Mouse (Mus musculus) C2C12 (cell line): Measurements from ENCODE around the gene Galnt7.

Experiments used
- CTCF ChIP-seq: IDR thresholded peaks from one replicate; pipeline ENCODE4 v1.5.1; 2011; ENCODE audit not compliant: control insufficient read depth, insufficient read depth, insufficient read length
- MAX ChIP-seq: IDR thresholded peaks from one replicate; pipeline ENCODE4 v1.6.1; 2011; ENCODE audit warnings: mild to moderate bottlenecking, control low read depth
- MYOD1 ChIP-seq: IDR thresholded peaks from one replicate; pipeline ENCODE4 v1.6.1; 2011; ENCODE audit warnings: low read depth; ENCODE audit not compliant: control insufficient read depth, insufficient read length
- MYOG ChIP-seq: IDR thresholded peaks from one replicate; pipeline ENCODE4 v1.6.1; 2011; ENCODE audit not compliant: control insufficient read depth, insufficient read length; ENCODE audit errors: extremely low read depth
- USF1 ChIP-seq: IDR thresholded peaks from one replicate; pipeline ENCODE4 v1.6.1; 2011; ENCODE audit warnings: low read depth, mild to moderate bottlenecking, control low read depth, moderate library complexity

- TF ChIP-seq CTCF, result no peak
- TF ChIP-seq MYOG, result no peak
- no peak for TF ChIP-seq MAX
- no peak for TF ChIP-seq MYOD1
- TF ChIP-seq USF1, result no peak
Measured at GRCm38 (mm10) chr8:57688633-57689032, 35.8 kb upstream of the Galnt7 start.
